Mouse (Mus musculus) ES-Bruce4 (cell line): ENCODE measurements around the gene Fn3k.

ENCODE experiments used
- CTCF ChIP-seq: IDR thresholded peaks from one replicate; pipeline ENCODE4 v1.8.1; 2011; ENCODE audit warnings: low read depth, low read length
- EP300 ChIP-seq: IDR thresholded peaks from 2 replicates; pipeline ENCODE4 v1.6.1; 2011; ENCODE audit warnings: low read depth, low read length; ENCODE audit not compliant: insufficient read depth
- POLR2A ChIP-seq: IDR thresholded peaks from one replicate; pipeline ENCODE4 v1.8.1; 2011; ENCODE audit warnings: low read length; ENCODE audit not compliant: insufficient read depth

DNA sequence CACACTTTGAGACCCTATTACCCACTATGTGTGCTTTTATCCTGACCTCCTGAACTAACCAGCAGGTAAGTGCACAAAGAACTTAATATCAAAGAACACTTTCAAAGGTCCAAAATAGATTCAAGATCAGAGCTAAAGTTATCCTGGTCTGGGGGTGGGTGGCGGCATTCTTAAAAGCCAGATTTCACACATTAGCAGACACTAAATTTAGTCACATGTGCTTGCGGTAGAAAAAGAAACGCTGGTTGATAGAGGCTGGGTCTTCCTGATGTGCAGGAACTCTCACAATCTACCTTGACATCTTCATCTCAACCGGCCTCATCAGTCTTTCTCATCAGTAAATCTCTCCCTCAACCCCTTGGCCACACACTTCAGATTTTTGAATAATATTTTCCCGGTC is 20.0 kb upstream of the Fn3k start:
- TF ChIP-seq EP300: no peak
- no peak for TF ChIP-seq CTCF
- no peak for TF ChIP-seq POLR2A
